Mouse (Mus musculus) olfactory bulb, adult 2 months (tissue): ENCODE measurements around the gene Gse1.

Experiments used
- CTCF ChIP-seq: fragments of 200-500 bp; IDR thresholded peaks from 2 replicates; pipeline ENCODE4 v1.5.1; 2012; ENCODE audit warnings: low read depth, mild to moderate bottlenecking, low read length, moderate library complexity; ENCODE audit not compliant: insufficient read depth
- POLR2A ChIP-seq: fragments of 200-500 bp; IDR thresholded peaks from 2 replicates; pipeline ENCODE4 v1.6.1; 2012; ENCODE audit warnings: mild to moderate bottlenecking, low read depth, low read length, moderate library complexity; ENCODE audit not compliant: insufficient read depth

DNA sequence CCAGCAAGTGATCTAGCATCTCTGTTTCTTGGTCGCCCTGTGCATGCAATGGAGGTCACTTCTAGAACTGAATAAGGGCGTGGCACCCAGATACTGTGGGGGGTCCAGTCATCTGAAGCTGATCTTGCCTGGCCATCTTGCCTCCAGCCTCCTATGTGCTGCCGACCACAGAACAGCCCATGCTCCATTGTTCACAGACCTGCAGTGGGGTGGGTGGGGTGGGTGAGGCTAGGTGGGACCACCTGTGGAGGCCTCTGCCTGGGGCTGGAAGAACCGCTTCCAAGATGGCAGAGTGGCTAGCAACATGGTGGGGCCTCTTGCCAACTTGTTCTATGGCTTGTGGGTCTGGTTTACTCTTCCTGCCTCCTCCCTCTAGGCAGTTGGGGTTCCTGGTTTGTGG lies 105.4 kb downstream of the Gse1 start:
- no peak for TF ChIP-seq CTCF
- TF ChIP-seq POLR2A: no peak
